Mouse (Mus musculus) embryo, embryonic 10.5 days (tissue): ENCODE measurements around the gene Stra8.
A peak's percentile ranks its signal among the peaks of the same experiment; 100 is the strongest.

Source experiments
- DNase-seq: peaks from one replicate; pipeline ENCODE4 v3.0.0-alpha.2; 2015; ENCODE audit warnings: low spot score

The Stra8 gene

GRCm38 (mm10) chr6:34919956-34920355 is at the start of gene Stra8:
Gene Stra8 (plus strand): TSS chr6:34920163.
- DNase-seq: no peak

GRCm38 (mm10) chr6:34870724-34871123 is 49.2 kb upstream of the Stra8 start:
- no peak for DNase-seq

GRCm38 (mm10) chr6:34871929-34872328 is 48.0 kb upstream of the Stra8 start:
- DNase-seq: no peak

- no peak for DNase-seq
These were observed 47.1 kb upstream of the Stra8 start for GRCm38 (mm10) chr6:34872871-34873270.

- no peak for DNase-seq
These were observed 45.7 kb upstream of the Stra8 start for GRCm38 (mm10) chr6:34874101-34874921.

- DNase-seq: no peak
These were observed 44.6 kb upstream of the Stra8 start for GRCm38 (mm10) chr6:34875268-34875761.

GRCm38 (mm10) chr6:34875966-34876834 is 43.8 kb upstream of the Stra8 start:
- no peak for DNase-seq

GRCm38 (mm10) chr6:34876835-34877156 is 43.2 kb upstream of the Stra8 start:
- no peak for DNase-seq

- peak; percentile 94 for DNase-seq
These were observed 42.2 kb upstream of the Stra8 start, which contains the start of gene Cyren for GRCm38 (mm10) chr6:34877509-34878321. Gene Cyren (minus strand): TSS chr6:34878060.

GRCm38 (mm10) chr6:34879101-34879740 is 40.7 kb upstream of the Stra8 start:
- DNase-seq: no peak

- peak; percentile 64 for DNase-seq
These were observed 40.0 kb upstream of the Stra8 start for GRCm38 (mm10) chr6:34879911-34880475.

- no peak for DNase-seq
These were observed 35.2 kb upstream of the Stra8 start for GRCm38 (mm10) chr6:34884724-34885123.

GRCm38 (mm10) chr6:34887131-34887850 is 32.7 kb upstream of the Stra8 start:
- DNase-seq: peak; percentile 70

- DNase-seq: no peak
These were observed 30.8 kb upstream of the Stra8 start for GRCm38 (mm10) chr6:34889185-34889584.

- no peak for DNase-seq
These were observed 24.4 kb upstream of the Stra8 start for GRCm38 (mm10) chr6:34895569-34895968.

- DNase-seq: no peak
These were observed 23.7 kb upstream of the Stra8 start for GRCm38 (mm10) chr6:34896168-34896780.

- DNase-seq: no peak
These were observed 20.8 kb upstream of the Stra8 start for GRCm38 (mm10) chr6:34899127-34899526.

- no peak for DNase-seq
These were observed 19.0 kb upstream of the Stra8 start for GRCm38 (mm10) chr6:34900990-34901389.

GRCm38 (mm10) chr6:34901911-34902444 is 18.0 kb upstream of the Stra8 start:
- peak; percentile 23 for DNase-seq

GRCm38 (mm10) chr6:34902578-34902977 is 17.4 kb upstream of the Stra8 start:
- no peak for DNase-seq
